Mouse (Mus musculus): Measurements from ENCODE around the gene Tnrc18.

Gene Tnrc18

DNA sequence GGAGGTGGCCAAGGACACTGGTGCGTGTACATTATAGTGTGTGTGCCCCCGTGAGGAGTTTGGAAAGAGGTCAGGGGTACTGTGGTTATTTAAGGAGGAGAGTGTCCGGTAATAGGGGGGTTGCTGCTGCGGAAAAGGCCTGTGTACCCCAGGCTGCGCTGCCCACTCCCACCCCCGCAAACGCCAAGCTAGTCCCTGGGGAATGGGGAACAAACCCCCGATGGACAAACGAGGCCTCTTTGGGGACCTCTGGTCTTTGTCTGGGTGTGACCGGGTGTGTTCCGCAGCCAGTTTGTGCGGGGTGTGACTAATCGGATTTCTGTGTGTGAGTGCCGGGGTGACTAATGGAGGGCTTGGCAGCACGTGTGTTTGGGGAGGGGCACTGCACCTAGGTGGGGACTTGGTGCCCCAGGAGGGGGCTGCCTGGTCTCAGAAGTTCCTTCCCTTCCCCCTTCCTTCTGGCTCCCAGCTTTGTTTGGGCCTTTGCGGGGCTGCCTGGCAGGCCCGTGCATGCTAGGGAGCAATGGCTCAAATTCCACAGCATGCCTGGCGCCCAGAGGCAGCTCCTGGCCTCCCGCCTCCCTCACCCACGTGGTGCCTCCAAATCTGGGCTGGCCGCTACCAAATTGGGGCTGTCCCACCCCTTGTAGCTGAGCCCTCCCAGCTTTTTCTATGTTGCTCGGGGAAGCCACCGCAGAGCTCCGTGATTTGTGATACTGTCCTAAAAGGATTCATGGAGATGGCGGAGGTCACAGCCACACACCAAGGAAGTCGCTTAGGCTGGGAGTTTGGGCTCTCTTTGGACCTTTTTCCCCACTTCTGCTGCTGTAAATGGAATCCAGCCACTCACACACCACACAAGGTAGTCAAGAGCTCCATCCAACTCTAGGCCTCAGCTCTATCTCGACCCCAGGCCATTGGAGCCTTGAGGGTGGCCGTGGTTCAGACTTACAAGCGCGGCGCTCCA, 5.9 kb upstream of the Tnrc18 start:
- in situ Hi-C loops (cut with MboI; ENCODE audit: low sequenced_read_pairs): no loop called here

DNA sequence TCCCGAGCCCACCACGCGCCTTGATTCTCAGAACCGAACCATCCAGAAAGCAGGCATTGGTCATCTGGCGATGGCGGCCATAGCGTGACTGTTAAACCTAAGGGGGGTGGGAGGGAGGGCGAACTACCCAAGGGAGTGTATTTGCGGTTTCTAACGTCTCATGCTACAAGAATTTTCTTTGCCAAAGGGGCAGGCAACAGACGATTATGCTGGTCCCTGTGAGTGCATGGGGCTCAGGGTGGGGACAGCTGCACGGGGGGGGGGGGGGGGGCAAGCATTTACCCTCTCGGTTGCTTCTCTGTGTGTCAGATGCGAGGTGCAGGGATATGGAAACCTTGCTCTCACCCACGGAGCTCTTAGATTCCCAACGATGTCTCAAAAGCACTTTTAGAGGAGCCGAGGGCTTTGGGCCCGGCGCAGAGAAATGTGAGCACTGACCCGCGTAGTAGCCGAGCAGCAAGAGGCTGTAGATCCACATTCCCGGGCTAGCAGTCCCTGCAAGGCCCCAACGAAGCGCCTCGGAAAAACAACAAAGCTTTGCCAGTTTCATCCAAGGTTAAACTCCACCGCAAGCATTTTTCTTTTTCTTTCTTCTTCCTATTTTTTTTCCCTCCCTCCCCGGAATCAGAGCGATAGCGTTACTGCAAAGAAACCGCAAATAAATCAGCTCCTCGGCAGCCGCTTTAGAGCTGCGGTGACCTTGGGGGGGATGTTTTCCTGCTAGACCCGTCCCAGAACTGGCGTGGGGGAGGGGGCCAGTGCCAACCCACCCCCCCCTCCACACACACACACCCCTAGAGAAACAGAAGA, 5.0 kb upstream of the Tnrc18 start:
- in situ Hi-C loops (cut with MboI; ENCODE audit: low sequenced_read_pairs): no loop called here

DNA sequence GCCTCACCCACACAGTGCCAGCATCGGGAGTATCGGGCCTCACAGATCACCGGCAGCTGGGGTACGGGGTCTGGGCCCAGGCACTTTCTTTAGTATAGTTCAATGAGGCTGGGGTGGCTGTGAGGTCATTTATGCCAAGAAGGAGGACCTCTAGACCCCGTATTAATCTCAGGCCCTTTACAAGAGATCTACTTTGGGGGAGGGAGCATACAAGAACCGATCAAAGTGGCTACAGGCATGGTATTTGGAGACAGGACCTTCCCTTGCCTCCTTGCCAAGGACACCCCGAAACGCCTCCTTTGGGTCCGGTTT, 4.5 kb upstream of the Tnrc18 start:
- in situ Hi-C loops (cut with MboI; ENCODE audit: low sequenced_read_pairs): no loop called here

DNA sequence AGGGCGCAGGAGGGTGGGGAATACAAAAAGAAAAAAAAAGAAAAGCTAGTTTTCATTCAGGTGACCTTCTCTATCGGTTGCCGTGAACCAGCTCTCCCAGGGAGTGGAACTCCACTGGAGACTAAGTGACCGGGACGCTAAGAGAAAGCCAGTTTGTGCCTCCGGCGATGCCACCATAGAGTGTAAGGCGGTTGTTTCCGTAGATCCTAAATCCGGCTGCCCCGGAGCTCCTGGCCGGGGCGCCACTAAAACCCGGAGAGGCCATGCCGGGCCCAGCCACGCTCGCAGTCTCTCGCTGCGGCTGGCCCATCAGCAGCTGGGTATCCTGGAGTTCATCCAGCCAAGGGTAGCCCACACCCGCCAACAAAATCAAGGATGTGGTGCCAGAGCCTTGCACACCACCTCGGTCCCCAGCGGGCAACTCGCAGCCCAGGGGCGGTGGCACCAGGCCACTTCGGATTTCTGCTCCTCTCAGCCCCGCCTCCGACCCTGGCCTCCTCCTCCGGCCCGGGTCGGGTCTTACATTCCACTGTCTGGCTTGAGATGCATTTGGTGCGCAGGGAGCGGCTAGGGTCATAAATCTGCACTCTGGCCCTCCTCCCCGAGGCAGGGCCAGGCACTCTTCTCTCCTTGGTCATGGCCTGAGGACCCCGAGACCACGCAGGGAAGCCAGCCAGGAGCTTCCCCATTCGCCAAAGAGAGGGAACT, 4.0 kb upstream of the Tnrc18 start:
- in situ Hi-C loops (cut with MboI; ENCODE audit: low sequenced_read_pairs): no loop called here

- in situ Hi-C loops (cut with MboI; ENCODE audit: low sequenced_read_pairs): no loop called here
Measured at GRCm38 (mm10) chr5:142820276-142821265, 3.1 kb upstream of the Tnrc18 start.

DNA sequence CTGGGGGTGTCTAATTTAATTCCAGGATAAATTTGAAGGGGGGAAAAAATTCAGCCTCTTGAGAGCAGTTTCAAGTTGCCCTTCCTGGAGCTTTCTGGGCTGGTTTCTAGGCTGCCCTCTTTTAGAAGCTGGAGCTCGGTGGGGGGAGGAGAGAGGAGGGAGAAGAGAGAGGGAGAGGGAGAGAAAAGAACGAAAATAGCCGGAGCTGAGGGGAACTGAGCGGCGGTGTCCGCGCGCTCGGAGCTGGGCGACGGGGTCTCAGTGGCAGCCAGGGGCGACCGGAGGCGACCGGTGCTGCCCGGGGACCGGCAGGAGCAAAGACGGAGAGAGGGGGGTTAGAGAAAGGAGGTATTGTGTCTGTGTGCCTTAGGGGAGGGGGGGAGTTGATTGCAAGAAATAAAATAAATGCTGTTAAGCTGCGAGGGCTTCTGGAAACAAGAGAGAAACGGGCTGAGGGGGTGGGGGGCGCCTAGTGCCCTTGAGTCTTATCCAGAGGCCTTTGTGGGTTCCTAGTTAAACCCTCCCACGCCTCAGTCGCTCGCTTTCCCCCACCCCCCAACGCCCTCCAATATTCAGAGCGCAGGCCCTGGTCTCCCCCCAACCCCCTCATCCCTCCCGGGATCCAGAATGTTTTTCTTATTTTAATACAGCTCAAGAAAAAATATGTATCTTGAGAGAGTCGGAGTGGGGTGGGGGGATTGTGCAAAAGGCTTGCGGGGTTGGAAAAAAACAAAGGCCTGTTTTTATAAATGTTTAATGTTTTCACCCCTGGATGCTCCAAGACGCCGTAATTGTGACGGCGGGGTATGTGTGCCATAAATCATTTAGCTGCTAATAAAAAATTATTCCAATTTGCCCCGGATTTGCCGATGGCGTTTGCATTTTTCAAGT, 2.2 kb upstream of the Tnrc18 start:
- in situ Hi-C loops (cut with MboI; ENCODE audit: low sequenced_read_pairs): no loop called here

- in situ Hi-C loops (cut with MboI; ENCODE audit: low sequenced_read_pairs): no loop called here
Measured at GRCm38 (mm10) chr5:142818435-142819360, 1.2 kb upstream of the Tnrc18 start.

DNA sequence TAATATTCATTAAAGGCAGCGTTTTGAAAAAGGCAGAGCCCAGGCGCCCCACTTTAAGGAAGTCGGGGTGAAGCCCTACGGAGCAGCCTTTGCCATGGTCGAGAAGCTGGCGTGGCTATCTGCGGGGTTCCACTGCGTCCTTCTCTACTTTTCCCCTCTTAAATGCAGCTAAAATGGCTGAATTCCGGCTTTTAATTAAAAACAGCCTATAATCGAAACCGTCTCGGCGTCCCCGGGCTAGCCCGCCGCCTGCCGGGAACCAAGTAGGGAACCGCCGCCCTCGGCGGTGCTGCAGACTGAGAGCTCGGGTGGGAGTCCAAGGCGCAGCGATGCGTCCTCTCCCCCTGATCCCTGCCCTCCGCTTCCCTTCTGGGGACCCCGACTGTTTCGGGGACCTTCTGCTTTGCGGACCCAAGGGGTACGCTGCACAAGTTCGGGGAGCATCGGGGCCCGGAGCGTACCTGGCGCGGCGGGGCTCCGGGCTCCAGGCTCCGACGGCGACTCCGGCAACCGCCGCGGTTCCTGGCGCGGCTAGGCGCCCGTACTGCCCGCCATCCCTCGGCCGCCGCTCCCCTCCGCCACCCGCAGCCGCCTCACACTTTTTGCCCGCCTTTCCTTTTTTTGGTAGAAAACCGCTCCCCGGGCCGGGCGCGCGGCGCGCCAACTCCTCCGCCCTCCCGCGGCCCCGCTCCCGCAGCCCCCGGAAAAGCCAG, 495 bp downstream of the Tnrc18 start:
- in situ Hi-C loops (cut with MboI; ENCODE audit: low sequenced_read_pairs): no loop called here

- in situ Hi-C loops (cut with MboI; ENCODE audit: low sequenced_read_pairs): no loop called here
Measured at GRCm38 (mm10) chr5:142816031-142816810, 1.2 kb downstream of the Tnrc18 start.

- in situ Hi-C loops (cut with MboI; ENCODE audit: low sequenced_read_pairs): no loop called here
Measured at GRCm38 (mm10) chr5:142815421-142816001, 2.0 kb downstream of the Tnrc18 start.

GRCm38 (mm10) chr5:142814711-142815420, 2.6 kb downstream of the Tnrc18 start:
- in situ Hi-C loops (cut with MboI; ENCODE audit: low sequenced_read_pairs): no loop called here

DNA sequence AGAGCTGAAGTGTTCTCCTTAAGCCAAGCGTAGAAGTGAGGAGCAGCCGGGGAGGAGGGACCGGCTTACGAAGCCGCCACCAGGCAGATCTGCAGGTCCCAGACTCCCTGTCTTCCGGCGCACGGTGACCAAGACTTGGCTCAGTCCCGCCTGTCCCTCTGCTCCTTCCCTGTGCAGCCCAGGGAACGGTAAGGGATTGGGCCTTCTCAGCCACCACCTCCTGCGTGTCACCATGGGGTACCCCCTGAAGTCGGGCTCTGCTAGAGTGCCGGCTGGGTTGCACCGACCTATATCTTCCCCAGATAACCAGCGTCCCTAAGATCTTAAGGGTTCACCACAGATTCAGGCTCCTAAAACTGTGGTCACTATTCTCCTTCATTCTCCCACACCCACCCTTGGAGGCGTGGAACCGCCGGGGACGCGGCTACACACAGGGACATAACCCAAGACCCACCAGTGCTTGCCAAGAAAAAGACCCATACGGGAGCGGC, 3.3 kb downstream of the Tnrc18 start:
- in situ Hi-C loops (cut with MboI; ENCODE audit: low sequenced_read_pairs): no loop called here

DNA sequence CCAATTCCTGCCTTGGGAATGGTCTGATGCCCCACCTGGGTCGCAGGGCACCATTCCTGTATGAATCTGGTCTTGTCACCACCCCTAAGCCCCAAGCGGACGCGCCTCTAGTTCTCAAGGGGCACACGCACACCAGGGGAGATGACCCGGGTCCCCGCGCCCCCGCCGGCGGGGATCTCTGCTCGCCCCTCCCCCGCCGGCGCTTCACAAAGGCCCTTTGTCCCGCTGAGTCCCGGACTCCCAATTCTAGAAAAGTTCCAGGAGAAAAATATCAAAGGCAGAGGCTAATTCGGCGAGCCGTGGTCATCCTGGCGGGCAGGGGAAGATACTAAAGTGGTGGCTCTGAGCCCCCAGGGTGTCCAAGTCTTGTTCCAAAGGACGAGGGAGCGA, 3.7 kb downstream of the Tnrc18 start:
- in situ Hi-C loops (cut with MboI; ENCODE audit: low sequenced_read_pairs): no loop called here

GRCm38 (mm10) chr5:142812976-142813721, 4.3 kb downstream of the Tnrc18 start:
- in situ Hi-C loops (cut with MboI; ENCODE audit: low sequenced_read_pairs): no loop called here

GRCm38 (mm10) chr5:142812621-142812975, 4.9 kb downstream of the Tnrc18 start:
- in situ Hi-C loops (cut with MboI; ENCODE audit: low sequenced_read_pairs): no loop called here
